Mouse (Mus musculus) splenic B cell, adult 2 months (primary cell): ENCODE data around the gene Dapp1.
"Not testable (repeated sequence)": the region's sequence is repeated elsewhere in the genome, so short reads cannot be mapped to it uniquely, and the experiment has no call there.

Experiments
- DNase-seq: peaks from one replicate; pipeline ENCODE4 v3.0.0-alpha.2; 2011; ENCODE audit warnings: low read depth, low spot score
- H3K27me3 ChIP-seq: 2 replicates; pipeline ENCODE4 v1.6.1; 2012; ENCODE audit warnings: mild to moderate bottlenecking, low read length, moderate library complexity, mixed read lengths; ENCODE audit not compliant: control insufficient read depth, poor library complexity, insufficient read depth, severe bottlenecking
- H3K36me3 ChIP-seq: 2 replicates; pipeline ENCODE4 v1.6.1; 2012; ENCODE audit warnings: mild to moderate bottlenecking, low read length, moderate library complexity, mixed read lengths; ENCODE audit not compliant: control insufficient read depth, poor library complexity, insufficient read depth, severe bottlenecking

The Dapp1 gene

DNA sequence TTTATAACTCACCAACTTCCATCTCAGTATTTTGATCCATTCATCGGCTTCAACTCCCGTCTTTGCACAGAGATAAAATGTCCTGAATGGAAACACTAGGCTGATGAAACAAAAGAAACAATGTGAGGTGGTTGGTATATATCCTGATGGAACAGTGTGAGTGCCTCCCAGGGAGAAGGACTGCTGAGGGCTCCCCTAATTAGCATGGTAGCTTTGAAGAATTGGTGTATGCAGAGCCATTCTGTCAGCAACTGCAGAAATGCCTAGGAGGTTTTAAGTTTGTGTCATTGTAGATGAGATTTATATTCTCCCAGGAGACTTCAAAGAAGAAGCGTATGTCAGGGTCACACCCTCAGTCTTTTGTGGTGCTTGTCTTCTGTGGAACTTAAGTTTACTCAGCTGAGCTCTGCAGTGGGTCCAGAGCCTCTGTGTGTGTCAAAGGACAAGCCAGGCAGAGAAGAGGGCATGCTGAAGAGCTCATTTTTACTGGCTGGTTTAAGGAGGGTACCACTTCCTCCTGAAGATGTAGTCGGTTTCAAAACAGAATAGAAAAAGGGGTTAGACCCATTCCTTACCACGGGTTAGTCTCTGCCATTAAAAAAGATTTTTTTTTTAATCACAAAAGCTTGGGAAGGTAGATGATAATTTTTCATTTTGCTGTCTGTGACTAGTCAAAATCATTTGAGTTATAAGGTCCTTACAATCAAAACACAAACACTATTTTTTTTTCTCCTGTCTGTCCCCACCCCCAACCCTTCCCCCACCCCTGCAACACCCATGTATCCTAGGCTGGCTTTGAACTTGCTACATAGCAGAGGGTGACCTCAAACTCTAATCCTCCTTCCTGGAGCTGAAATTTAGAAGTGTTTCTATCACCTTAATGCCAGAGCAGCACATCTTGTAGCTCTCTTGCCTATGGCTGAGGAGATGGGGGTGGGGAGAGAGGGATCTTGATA is 45.5 kb downstream of the Dapp1 start:
- peaks cover 16% of the 10 kb centered on the region for H3K36me3 ChIP-seq
- H3K27me3 ChIP-seq, result no peaks in the 10 kb centered on the region
- DNase-seq, result no peak

- DNase-seq, result no peak
- no peaks in the 10 kb centered on the region; the same call in 1 of the 2 replicates for H3K27me3 ChIP-seq
- peaks cover 20% of the 10 kb centered on the region for H3K36me3 ChIP-seq
These were observed 47.4 kb downstream of the Dapp1 start for GRCm38 (mm10) chr3:137933986-137934385.

GRCm38 (mm10) chr3:137932748-137933147 is 48.6 kb downstream of the Dapp1 start:
- no peaks in the 10 kb centered on the region; the same call in 1 of the 2 replicates for H3K27me3 ChIP-seq
- DNase-seq, result no peak
- peaks cover 15% of the 10 kb centered on the region for H3K36me3 ChIP-seq

DNA sequence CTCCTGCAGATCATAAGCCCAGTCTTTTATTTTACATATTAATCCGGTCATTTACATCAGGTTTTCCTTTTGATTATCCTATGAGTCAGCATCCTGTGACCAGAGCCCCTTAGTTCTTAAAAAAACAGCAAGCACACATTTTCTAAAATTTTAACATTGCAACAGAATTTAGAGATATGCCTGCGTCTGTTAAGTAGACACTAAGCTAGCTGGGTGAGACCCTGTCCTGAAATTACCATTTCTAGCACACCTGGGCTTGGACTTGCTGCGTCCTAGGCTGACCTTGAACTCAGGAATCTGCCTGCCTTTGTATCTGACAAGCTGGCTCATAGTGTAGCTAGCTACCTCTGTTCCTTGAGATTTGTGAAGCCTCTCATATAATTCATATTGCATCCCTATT is 51.4 kb downstream of the Dapp1 start:
- DNase-seq, result no peak
- H3K27me3 ChIP-seq, result no peaks in the 10 kb centered on the region; the same call in 1 of the 2 replicates

GRCm38 (mm10) chr3:137927010-137927409 is 54.3 kb downstream of the Dapp1 start:
- DNase-seq, result peak; percentile 15
- H3K36me3 ChIP-seq, result peaks cover 7% of the 10 kb centered on the region
- no peaks in the 10 kb centered on the region; the same call in 1 of the 2 replicates for H3K27me3 ChIP-seq

More for the DNA sequence above, 51.4 kb downstream of the Dapp1 start:
- peaks cover 9% of the 10 kb centered on the region for H3K36me3 ChIP-seq

- Histone ChIP-seq H3K27me3 (no peaks in the 10 kb centered on the region), H3K36me3 (peaks cover 2% of the 10 kb centered on the region; the same call in 1 of the 2 replicates)
- no peak for DNase-seq
These were observed 60.8 kb downstream of the Dapp1 start for GRCm38 (mm10) chr3:137920594-137920993.

DNA sequence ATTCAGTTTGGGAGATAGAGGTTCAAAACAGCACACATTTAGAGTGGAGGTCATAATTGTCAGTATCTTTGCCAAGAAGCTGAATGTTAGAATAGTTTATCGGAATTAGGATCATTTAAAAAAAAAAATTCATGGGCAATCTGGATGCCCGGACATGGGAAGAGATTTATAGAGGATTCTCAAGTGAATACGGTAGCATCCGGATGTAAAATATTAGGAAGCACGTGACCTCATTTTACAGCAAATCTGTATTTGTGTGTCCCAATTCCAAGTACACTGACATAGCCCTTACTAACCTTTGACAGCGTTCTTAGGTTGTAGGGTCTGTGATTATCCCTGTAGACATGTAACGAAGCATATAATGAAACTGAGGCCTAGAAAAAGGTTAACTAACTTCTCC is 61.9 kb downstream of the Dapp1 start:
- no peak for DNase-seq
- H3K27me3 ChIP-seq, result no peaks in the 10 kb centered on the region
- H3K36me3 ChIP-seq, result no peaks in the 10 kb centered on the region

GRCm38 (mm10) chr3:137918932-137919311 is 62.4 kb downstream of the Dapp1 start:
- no peak for DNase-seq
- no peaks in the 10 kb centered on the region for H3K27me3 ChIP-seq
- H3K36me3 ChIP-seq, result no peaks in the 10 kb centered on the region

- peak; percentile 91 for DNase-seq
- H3K36me3 ChIP-seq, result no peaks in the 10 kb centered on the region
- no peaks in the 10 kb centered on the region for H3K27me3 ChIP-seq
These were observed 63.0 kb downstream of the Dapp1 start, which contains the start of gene Lamtor3 for GRCm38 (mm10) chr3:137918172-137918931. Lamtor3 (plus strand) TSS chr3:137918506.

- DNase-seq, result no peak
- no peaks in the 10 kb centered on the region for H3K36me3 ChIP-seq
- H3K27me3 ChIP-seq, result no peaks in the 10 kb centered on the region
These were observed 63.6 kb downstream of the Dapp1 start for GRCm38 (mm10) chr3:137917694-137918171.

DNA sequence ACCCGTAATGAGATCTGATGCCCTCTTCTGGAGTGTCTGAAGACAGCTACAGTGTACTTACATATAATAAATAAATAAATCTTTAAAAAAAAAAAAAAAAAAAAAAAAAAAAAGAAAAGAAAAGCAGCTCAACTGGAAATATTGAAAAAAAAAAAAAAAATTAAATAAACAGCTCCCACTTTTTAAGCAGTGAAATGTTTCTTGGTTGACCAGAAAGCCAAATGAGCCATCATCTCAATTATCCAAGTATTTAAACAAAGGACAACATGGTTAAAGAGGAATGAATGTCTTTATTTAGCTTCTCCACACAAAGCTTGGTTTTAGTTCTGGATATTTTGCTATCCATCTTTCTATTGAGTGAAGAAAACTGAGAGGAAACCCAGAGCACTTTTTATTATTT is 66.8 kb downstream of the Dapp1 start:
- H3K36me3 ChIP-seq, H3K27me3 ChIP-seq, DNase-seq: not testable (repeated sequence)

GRCm38 (mm10) chr3:137913093-137913492 is 68.3 kb downstream of the Dapp1 start:
- Histone ChIP-seq H3K36me3 (no peaks in the 10 kb centered on the region), H3K27me3 (no peaks in the 10 kb centered on the region)
- DNase-seq, result no peak

GRCm38 (mm10) chr3:137900149-137900548 is 81.2 kb downstream of the Dapp1 start:
- no peaks in the 10 kb centered on the region for H3K27me3 ChIP-seq
- peaks cover 1% of the 10 kb centered on the region for H3K36me3 ChIP-seq
- DNase-seq, result no peak

- DNase-seq, result no peak
- Histone ChIP-seq H3K36me3 (peaks cover 1% of the 10 kb centered on the region), H3K27me3 (no peaks in the 10 kb centered on the region)
These were observed 83.7 kb downstream of the Dapp1 start for GRCm38 (mm10) chr3:137897685-137898084.

- H3K36me3 ChIP-seq, result peaks cover 1% of the 10 kb centered on the region
- H3K27me3 ChIP-seq, result no peaks in the 10 kb centered on the region
These were observed 84.5 kb downstream of the Dapp1 start for GRCm38 (mm10) chr3:137896867-137897266.

More at GRCm38 (mm10) chr3:137896867-137897266, 84.5 kb downstream of the Dapp1 start:
- DNase-seq, result no peak
